ENCODE assay signal across 25 mouse cellular contexts in genomic region chr13:81020106-81020747, GRCm38 (mm10).
DNase-seq lines count a peak whose midpoint lies in the region; ATAC-seq lines count a peak whose summit lies in the region.
"Had no signal": no experiment of that assay in that cellular context is flagged by ENCODE, and none has a peak within 500 bp of the region (broad histone marks: within the 10 kb centered on the region; RNA-seq: fewer than 3 reads in every experiment).

No protein-coding gene starts in this region.

- H3K4me2 ChIP-seq in kidney, embryonic 15.5 days = no peak overlapping the region
- no peak overlapping the region for H3K4me2 ChIP-seq in hindbrain, embryonic 13.5 days
- H3K4me2 ChIP-seq: heart, embryonic 15.5 days; hindbrain, embryonic 14.5 days; limb, embryonic 15.5 days; midbrain, embryonic 12.5 days had no signal

- no peak overlapping the region for H3K4me3 ChIP-seq in kidney, embryonic 15.5 days (replicated peaks)
- H3K4me3 ChIP-seq in hindbrain, embryonic 13.5 days = no peak overlapping the region
- H3K4me3 ChIP-seq: embryonic facial prominence, embryonic 10.5 days; forebrain, embryonic 10.5 days; heart, adult 2 months; heart, embryonic 15.5 days; limb, embryonic 15.5 days; midbrain, embryonic 12.5 days had no signal

- H3K27me3 ChIP-seq in kidney, embryonic 15.5 days = no peaks in the 10 kb centered on the region
- H3K27me3 ChIP-seq in hindbrain, embryonic 13.5 days = no peaks in the 10 kb centered on the region
- H3K27me3 ChIP-seq: heart, embryonic 15.5 days; limb, embryonic 15.5 days; midbrain, embryonic 12.5 days had no signal

- 37% methylated on average over 3 of the region's 3 CpGs for WGBS in kidney, embryonic 15.5 days
- WGBS in hindbrain, embryonic 13.5 days = 78% methylated on average over 3 of the region's 3 CpGs

- H3K27ac ChIP-seq in kidney, embryonic 15.5 days = 0 out of 2 replicates have a peak overlapping the region, but pooled peaks have one; percentile 45
- H3K27ac ChIP-seq in hindbrain, embryonic 13.5 days = no peak overlapping the region
- H3K27ac ChIP-seq: embryonic facial prominence, embryonic 10.5 days; forebrain, embryonic 10.5 days; heart, adult 2 months; heart, embryonic 15.5 days; hindbrain, embryonic 14.5 days; limb, embryonic 15.5 days; midbrain, embryonic 12.5 days had no signal

- H3K4me1 ChIP-seq in kidney, embryonic 15.5 days = 0 out of 2 replicates have a peak, but pooled peaks cover 3% of the 10 kb centered on the region
- no peaks in the 10 kb centered on the region for H3K4me1 ChIP-seq in hindbrain, embryonic 13.5 days (replicated peaks)
- H3K4me1 ChIP-seq: embryonic facial prominence, embryonic 10.5 days; forebrain, embryonic 10.5 days; heart, embryonic 15.5 days; limb, embryonic 15.5 days; midbrain, embryonic 12.5 days had no signal

- no peaks in the 10 kb centered on the region for H3K36me3 ChIP-seq in kidney, embryonic 15.5 days
- H3K36me3 ChIP-seq in hindbrain, embryonic 13.5 days = no peaks in the 10 kb centered on the region
- H3K36me3 ChIP-seq: embryonic facial prominence, embryonic 10.5 days; forebrain, embryonic 10.5 days; heart, embryonic 15.5 days; limb, embryonic 15.5 days; midbrain, embryonic 12.5 days had no signal

- DNase-seq in kidney, adult 11 months = peak; percentile 71
- no peak for DNase-seq in kidney, postnatal 4 days
- DNase-seq in Muller cell, postnatal 12 days (ENCODE audit: inconsistent ontology term) = peak; percentile 90
- peak; percentile 19 for DNase-seq in retina, embryonic 14.5 days (ENCODE audit: low spot score)
- no peak for DNase-seq in testis, postnatal 14 days (ENCODE audit: low spot score)
- DNase-seq: adrenal gland, postnatal 14 days; cerebellum, adult 9-11 months; forebrain, postnatal 0 days; gastrocnemius, postnatal 25 days; heart, adult 2 months; heart, postnatal 36 days; left cerebral cortex, postnatal 4 days; lung, postnatal 10 days; right cerebral cortex, postnatal 25 days; spleen, adult 18-20 months; thymus, postnatal 25 days had no signal

- H3K9me3 ChIP-seq in kidney, embryonic 15.5 days (replicated peaks) = no peaks in the 10 kb centered on the region
- H3K9me3 ChIP-seq in hindbrain, embryonic 13.5 days = no peaks in the 10 kb centered on the region
- H3K9me3 ChIP-seq: embryonic facial prominence, embryonic 10.5 days; forebrain, embryonic 10.5 days; heart, embryonic 15.5 days; limb, embryonic 15.5 days; midbrain, embryonic 12.5 days had no signal

- peak; percentile 81 for ATAC-seq in kidney, embryonic 15.5 days (replicated peaks; ENCODE audit: low FRiP score)
- no peak for ATAC-seq in hindbrain, embryonic 13.5 days (ENCODE audit: low FRiP score)
- ATAC-seq: forebrain, postnatal 0 days; inflammation-experienced regulatory T-cells, adult 6 months had no signal

- no peak overlapping the region for H3K9ac ChIP-seq in kidney, embryonic 15.5 days
- H3K9ac ChIP-seq in hindbrain, embryonic 13.5 days = no peak overlapping the region
- H3K9ac ChIP-seq: forebrain, postnatal 0 days; heart, embryonic 15.5 days; hindbrain, embryonic 14.5 days; limb, embryonic 15.5 days; midbrain, embryonic 12.5 days had no signal

Comparison
In these comparisons a context has a peak if more than half of its experiments do, and no peak if none do; other contexts are left out.
1. DNase-seq: peak in kidney, adult 11 months (single experiment), Muller cell, postnatal 12 days (single experiment) and retina, embryonic 14.5 days (single experiment); none in kidney, postnatal 4 days (0 of 2) and testis, postnatal 14 days (single experiment).